Mouse (Mus musculus): ENCODE data around the gene Nol7. TPM values are rescaled to one million over a fixed set of nuclear protein-coding genes. Genes with fewer than 3 reads are reported as not detected.

The Nol7 gene
- total and polyA plus RNA-seq, 2 experiments from 2014 or later = 40.8 to 198 TPM

- H3K27me3 ChIP-seq (ENCODE audit: insufficient read depth, low read length) = no peaks in the 10 kb centered on the region
- H3K9ac ChIP-seq (replicated peaks; ENCODE audit: low read length, poor library complexity, severe bottlenecking) = no peak overlapping the region
- 92% methylated on average over 1 of the region's 1 CpGs for WGBS
- H3K27ac ChIP-seq (ENCODE audit: low read depth, low read length) = no peak overlapping the region
- no peak for DNase-seq (ENCODE audit: low spot score)
- ATAC-seq (ENCODE audit: low FRiP score) = no peak
- peak; percentile 49 for TF ChIP-seq CTCF (IDR thresholded peaks at IDR 0.05)
- H3K9me3 ChIP-seq (ENCODE audit: low read length) = no peaks in the 10 kb centered on the region
- H3K4me3 ChIP-seq (ENCODE audit: low read depth, low read length) = no peak overlapping the region
- H3K36me3 ChIP-seq (ENCODE audit: insufficient read depth, low read length) = peaks cover 25% of the 10 kb centered on the region
- H3K4me1 ChIP-seq (ENCODE audit: insufficient read depth, low read length) = no peaks in the 10 kb centered on the region
- no peak overlapping the region for H3K4me2 ChIP-seq (ENCODE audit: low read depth, low read length, poor library complexity, severe bottlenecking)
Measured at GRCm38 (mm10) chr13:43372892-43373291, 25.3 kb upstream of the Nol7 start.

DNA sequence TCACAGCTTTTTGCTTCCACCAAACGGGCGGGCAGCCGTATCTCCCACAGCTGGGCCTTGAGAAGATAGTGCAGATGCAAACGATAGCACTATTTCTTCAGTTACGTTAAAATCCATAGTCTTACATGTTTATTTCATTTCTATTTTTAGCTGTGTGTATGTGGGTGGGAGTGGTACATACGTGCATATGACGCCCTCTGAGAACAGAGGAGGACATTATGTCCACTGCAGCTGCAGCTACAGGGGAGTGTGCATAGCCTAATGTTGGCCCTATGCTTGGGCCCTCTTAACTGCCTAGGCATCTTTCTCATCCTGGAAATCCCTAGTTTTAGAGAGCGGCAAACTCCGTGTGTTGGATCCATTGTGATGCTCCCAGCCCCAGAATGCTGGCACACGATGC is 24.0 kb upstream of the Nol7 start:
- H3K36me3 ChIP-seq (ENCODE audit: insufficient read depth, low read length) = peaks cover 25% of the 10 kb centered on the region
- no peak overlapping the region for H3K4me2 ChIP-seq (ENCODE audit: low read depth, low read length, poor library complexity, severe bottlenecking)
- no peaks in the 10 kb centered on the region for H3K9me3 ChIP-seq (ENCODE audit: low read length)
- H3K27me3 ChIP-seq (ENCODE audit: insufficient read depth, low read length) = no peaks in the 10 kb centered on the region
- no peak for DNase-seq (ENCODE audit: low spot score)
- H3K4me3 ChIP-seq (ENCODE audit: low read depth, low read length) = no peak overlapping the region
- H3K4me1 ChIP-seq (ENCODE audit: insufficient read depth, low read length) = no peaks in the 10 kb centered on the region
- ATAC-seq (ENCODE audit: low FRiP score) = no peak
- H3K27ac ChIP-seq (ENCODE audit: low read depth, low read length) = no peak overlapping the region
- no peak for TF ChIP-seq CTCF (IDR thresholded peaks at IDR 0.05)
- 90% methylated on average over 10 of the region's 10 CpGs for WGBS
- no peak overlapping the region for H3K9ac ChIP-seq (replicated peaks; ENCODE audit: low read length, poor library complexity, severe bottlenecking)

DNA sequence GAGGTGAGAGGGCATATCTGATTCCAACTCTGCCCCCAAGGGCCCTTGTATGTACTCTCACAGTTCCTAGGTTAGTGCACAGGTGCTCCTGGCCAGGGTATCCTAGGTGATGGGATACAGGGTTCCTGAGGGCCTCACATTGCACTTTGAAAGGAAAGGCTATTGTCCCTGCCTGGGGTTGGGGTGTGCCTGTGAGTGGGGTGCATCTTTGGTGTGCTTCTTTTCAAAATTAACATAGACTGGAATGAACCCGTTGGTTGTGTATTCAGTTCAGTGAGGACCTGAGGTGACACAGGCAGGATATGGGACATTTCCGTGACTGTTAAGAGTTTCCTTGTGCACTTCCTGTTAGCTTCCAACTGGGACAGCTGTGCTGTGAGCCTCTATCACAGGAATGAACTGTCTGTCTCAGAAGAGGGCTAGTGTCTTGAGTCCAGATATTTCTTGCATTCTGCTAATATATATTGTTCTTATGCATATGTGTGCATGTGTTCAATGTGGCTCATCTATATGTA is 23.2 kb upstream of the Nol7 start:
- Histone ChIP-seq H3K4me1 (ENCODE audit: insufficient read depth, low read length) (no peaks in the 10 kb centered on the region), H3K9me3 (ENCODE audit: low read length) (no peaks in the 10 kb centered on the region), H3K4me3 (ENCODE audit: low read depth, low read length) (no peak overlapping the region), H3K4me2 (ENCODE audit: low read depth, low read length, poor library complexity, severe bottlenecking) (no peak overlapping the region), H3K27me3 (ENCODE audit: insufficient read depth, low read length) (no peaks in the 10 kb centered on the region), H3K27ac (ENCODE audit: low read depth, low read length) (no peak overlapping the region), H3K36me3 (ENCODE audit: insufficient read depth, low read length) (peaks cover 25% of the 10 kb centered on the region), H3K9ac (replicated peaks; ENCODE audit: low read length, poor library complexity, severe bottlenecking) (no peak overlapping the region)
- DNase-seq (ENCODE audit: low spot score) (no peak), ATAC-seq (ENCODE audit: low FRiP score) (no peak)
- no peak for TF ChIP-seq CTCF (IDR thresholded peaks at IDR 0.05)
- 71% methylated on average over 2 of the region's 2 CpGs for WGBS

DNA sequence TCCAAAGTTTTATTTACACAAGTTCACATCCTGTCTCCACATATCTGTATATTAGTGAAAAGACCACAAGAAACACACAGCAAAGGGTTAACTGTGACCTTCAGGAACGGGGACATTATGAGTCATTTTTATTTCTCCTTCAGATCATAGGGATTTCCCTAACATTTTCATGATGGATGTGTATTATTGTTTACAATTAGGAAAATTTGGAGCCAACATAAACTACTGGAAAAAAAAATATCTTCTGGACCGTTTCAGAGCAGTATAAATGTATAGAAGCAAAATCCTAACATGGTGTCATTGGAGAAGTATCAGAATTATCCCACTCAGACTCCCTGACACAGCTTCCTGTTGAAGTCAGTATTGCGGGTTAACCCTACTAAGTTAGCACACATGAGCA is 18.2 kb upstream of the Nol7 start:
- no peak for DNase-seq (ENCODE audit: low spot score)
- Histone ChIP-seq H3K4me2 (ENCODE audit: low read depth, low read length, poor library complexity, severe bottlenecking) (no peak overlapping the region), H3K4me1 (ENCODE audit: insufficient read depth, low read length) (no peaks in the 10 kb centered on the region), H3K27me3 (ENCODE audit: insufficient read depth, low read length) (no peaks in the 10 kb centered on the region), H3K27ac (ENCODE audit: low read depth, low read length) (no peak overlapping the region), H3K36me3 (ENCODE audit: insufficient read depth, low read length) (peaks cover 10% of the 10 kb centered on the region; the same call in 1 of the 2 replicates), H3K4me3 (ENCODE audit: low read depth, low read length) (no peak overlapping the region), H3K9ac (replicated peaks; ENCODE audit: low read length, poor library complexity, severe bottlenecking) (no peak overlapping the region), H3K9me3 (ENCODE audit: low read length) (no peaks in the 10 kb centered on the region)
- 86% methylated on average over 3 of the region's 3 CpGs for WGBS
- ATAC-seq (ENCODE audit: low FRiP score) = no peak
- TF ChIP-seq CTCF (IDR thresholded peaks at IDR 0.05) = no peak

DNA sequence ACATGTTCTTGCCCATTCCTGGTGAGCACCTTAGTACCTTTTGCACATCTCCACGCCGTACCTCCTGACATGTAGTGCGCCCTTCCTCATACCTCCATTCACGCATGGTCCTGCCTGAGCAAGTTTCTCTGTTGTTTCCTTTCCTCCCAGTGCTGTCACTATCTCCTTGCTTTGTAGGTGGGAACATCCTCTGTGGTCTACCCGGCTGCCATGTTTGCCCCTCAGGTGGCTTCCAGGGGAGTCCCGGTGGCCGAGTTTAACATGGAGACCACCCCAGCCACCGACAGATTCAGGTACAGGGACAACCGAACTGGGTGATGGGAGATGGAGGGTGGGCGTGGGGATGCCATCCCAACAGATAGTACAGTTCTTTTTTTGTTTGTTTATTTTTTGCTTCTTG is 12.9 kb upstream of the Nol7 start:
- Histone ChIP-seq H3K27me3 (ENCODE audit: insufficient read depth, low read length) (no peaks in the 10 kb centered on the region), H3K4me2 (ENCODE audit: low read depth, low read length, poor library complexity, severe bottlenecking) (no peak overlapping the region), H3K9me3 (ENCODE audit: low read length) (no peaks in the 10 kb centered on the region), H3K27ac (ENCODE audit: low read depth, low read length) (no peak overlapping the region), H3K4me1 (ENCODE audit: insufficient read depth, low read length) (no peaks in the 10 kb centered on the region), H3K9ac (replicated peaks; ENCODE audit: low read length, poor library complexity, severe bottlenecking) (no peak overlapping the region), H3K4me3 (ENCODE audit: low read depth, low read length) (no peak overlapping the region), H3K36me3 (ENCODE audit: insufficient read depth, low read length) (no peaks in the 10 kb centered on the region)
- ATAC-seq (ENCODE audit: low FRiP score) (no peak), DNase-seq (ENCODE audit: low spot score) (no peak)
- no peak for TF ChIP-seq CTCF (IDR thresholded peaks at IDR 0.05)
- WGBS = 97% methylated on average over 10 of the region's 10 CpGs

GRCm38 (mm10) chr13:43397700-43398296 is 392 bp upstream of the Nol7 start:
- no peak for TF ChIP-seq CTCF (IDR thresholded peaks at IDR 0.05)
- Histone ChIP-seq H3K9me3 (ENCODE audit: low read length) (no peaks in the 10 kb centered on the region), H3K4me1 (ENCODE audit: insufficient read depth, low read length) (no peaks in the 10 kb centered on the region), H3K4me3 (ENCODE audit: low read depth, low read length) (peak overlapping the region; percentile 87), H3K27ac (ENCODE audit: low read depth, low read length) (no peak overlapping the region), H3K36me3 (ENCODE audit: insufficient read depth, low read length) (peaks cover 17% of the 10 kb centered on the region; the same call in 1 of the 2 replicates), H3K4me2 (ENCODE audit: low read depth, low read length, poor library complexity, severe bottlenecking) (peak overlapping the region; percentile 24; the same call in 1 of the 2 replicates), H3K9ac (replicated peaks; ENCODE audit: low read length, poor library complexity, severe bottlenecking) (no peak overlapping the region), H3K27me3 (ENCODE audit: insufficient read depth, low read length) (no peaks in the 10 kb centered on the region)
- 51% methylated on average over 13 of the region's 17 CpGs for WGBS
- DNase-seq (ENCODE audit: low spot score) (no peak), ATAC-seq (ENCODE audit: low FRiP score) (peak; percentile 28; the same call in 1 of the 2 replicates)
